Mouse (Mus musculus) brain, adult 2 months (tissue): Measurements from ENCODE around the gene Catsperg2.
A peak's percentile ranks its signal among the peaks of the same experiment; 100 is the strongest.
"Not testable (repeated sequence)": the region's sequence is repeated elsewhere in the genome, so short reads cannot be mapped to it uniquely, and the experiment has no call there.

Experiments
- DNase-seq: peaks from one replicate; pipeline ENCODE4 v3.0.0; 2011; ENCODE audit warnings: low read depth, low spot score

The Catsperg2 gene

DNA sequence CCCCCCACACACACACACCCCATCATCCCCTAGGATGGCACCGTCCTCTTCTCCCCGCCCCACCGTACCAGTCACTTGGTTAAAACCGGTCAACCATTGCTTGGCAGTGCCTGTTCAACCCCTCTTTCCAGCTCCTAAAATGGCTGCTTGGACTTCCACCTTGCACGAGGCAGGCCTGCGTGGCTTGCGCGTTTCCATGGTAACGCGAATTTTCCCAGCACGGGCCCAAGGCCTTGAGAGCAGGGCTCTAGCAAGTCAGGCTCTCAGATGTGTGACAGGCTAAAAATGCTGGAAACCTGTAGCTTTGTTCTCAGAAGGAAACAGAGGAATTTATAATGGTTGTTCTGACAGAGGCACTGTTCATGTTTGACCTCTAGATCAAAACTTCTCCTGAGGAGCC lies at the start of gene Catsperg2:
Gene Catsperg2 (minus strand): TSS at position 173 of the 400 bp plus-strand sequence.
- DNase-seq = peak; percentile 1

DNA sequence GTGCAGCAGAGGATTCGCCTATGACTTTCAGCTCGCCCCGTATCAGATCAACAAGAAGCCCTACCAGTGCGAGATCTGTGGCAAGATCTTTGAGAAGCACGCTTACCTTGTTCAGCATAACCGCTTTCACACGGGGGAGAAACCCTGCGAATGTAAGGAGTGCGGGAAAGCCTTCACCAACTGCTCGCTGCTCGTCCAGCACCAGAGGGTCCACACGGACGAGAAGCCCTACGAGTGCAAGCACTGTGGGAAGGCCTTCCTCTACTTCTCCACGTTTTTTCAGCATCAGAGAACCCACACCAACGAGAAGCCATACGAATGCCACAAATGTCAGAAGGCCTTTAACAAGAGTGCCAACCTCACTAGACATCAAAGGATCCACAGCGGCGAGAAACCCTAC lies 49.7 kb upstream of the Catsperg2 start:
- DNase-seq = no peak

DNA sequence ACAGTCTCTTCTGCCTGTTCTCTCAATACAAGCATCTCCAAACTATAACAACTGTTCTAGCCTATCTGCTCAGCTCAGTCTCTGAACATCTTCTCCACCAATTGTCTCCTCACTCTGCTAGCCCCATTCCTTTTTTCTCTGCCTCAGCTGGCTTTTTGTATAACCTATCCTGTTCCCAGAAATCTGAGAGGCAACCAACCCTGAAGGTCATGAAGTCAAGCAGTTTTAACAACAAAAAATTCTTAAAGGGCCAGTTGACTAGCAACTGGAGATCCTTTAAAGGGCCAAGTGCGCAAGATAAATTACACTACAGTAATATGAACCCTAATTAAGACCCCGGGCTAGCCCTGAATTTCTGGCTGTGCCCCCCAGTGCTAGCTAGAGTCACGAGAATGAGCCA lies 47.5 kb upstream of the Catsperg2 start:
- no peak for DNase-seq

DNA sequence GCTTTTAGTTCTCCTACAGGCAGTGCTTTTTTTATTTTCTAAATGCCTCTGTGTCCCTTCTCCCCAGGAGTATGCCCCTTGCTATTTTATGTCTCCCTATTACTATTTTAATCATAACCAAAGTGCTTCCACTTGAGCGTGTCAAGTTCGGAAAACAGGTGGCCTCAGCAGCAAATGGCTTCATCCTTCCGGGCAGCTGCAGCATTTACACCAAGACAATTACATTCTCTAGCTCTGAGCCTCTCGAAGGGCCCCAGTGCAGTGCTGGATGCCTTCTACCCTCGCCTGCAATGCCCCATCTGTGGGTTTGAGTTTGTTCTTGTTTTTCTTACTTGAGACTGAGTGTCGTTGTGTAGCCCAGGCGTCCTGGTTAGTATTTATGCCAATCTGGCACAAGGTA lies 46.7 kb upstream of the Catsperg2 start:
- no peak for DNase-seq

DNA sequence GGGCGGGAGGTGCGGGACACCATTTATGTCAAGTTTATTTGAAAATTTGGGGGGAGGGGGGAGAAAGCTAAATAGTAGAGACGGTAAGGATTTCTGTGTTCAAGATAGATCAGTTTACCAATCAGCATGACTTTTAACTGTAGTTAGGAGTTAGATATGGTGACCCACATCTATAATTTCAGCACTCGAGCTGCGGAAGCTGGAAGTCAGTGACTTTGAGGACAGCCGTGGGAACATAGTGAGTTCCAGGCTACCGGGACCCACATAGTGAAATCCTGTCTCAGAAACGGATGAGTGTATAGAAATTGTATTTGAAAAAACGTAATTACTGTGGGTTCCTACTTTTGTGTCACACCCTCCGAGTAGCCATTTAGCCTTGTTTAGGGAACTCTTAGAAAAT lies 42.1 kb upstream of the Catsperg2 start:
- DNase-seq = no peak

DNA sequence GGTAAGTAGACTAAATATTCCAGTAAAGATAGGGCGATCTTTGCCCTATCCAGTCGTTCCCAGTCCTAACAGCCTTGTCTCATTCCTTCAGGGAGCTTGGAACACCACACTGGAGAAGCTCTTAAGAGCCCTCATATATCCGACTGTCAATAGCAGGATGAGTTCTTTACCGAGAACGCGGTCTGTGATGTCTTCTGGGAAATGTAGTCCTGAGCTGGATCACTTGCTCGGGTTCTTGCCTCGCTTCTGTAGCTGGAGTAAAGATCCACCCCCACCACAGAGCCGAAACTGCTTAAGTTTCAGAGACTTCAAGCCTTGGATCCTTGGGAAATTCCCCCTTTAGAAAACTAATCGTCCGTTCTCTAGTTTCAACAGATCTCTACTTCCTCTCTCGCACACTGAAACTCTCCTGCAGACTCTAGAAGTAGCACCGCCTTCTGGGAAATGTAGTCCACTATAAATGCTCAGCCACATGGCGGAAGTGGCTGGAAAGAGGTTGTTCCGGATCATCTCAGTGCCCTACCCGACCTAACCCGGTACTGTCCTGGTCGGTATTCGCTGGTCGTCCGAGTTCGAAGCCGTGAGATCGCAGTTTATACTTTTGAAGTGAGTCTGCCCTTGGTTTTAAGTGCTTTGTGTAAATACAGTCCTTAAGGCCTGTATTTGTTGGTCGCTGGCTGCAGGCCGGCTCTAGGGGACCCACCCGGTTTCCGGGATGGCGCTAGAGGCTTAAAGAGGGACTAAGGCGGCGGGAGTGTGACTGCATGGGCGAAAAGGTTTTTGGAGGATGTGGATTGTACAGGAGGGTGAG lies 41.5 kb upstream of the Catsperg2 start, which contains the start of gene Zfp84:
Gene Zfp84 (plus strand): TSS at position 463 of the 811 bp plus-strand sequence.
- peak; percentile 98 for DNase-seq

DNA sequence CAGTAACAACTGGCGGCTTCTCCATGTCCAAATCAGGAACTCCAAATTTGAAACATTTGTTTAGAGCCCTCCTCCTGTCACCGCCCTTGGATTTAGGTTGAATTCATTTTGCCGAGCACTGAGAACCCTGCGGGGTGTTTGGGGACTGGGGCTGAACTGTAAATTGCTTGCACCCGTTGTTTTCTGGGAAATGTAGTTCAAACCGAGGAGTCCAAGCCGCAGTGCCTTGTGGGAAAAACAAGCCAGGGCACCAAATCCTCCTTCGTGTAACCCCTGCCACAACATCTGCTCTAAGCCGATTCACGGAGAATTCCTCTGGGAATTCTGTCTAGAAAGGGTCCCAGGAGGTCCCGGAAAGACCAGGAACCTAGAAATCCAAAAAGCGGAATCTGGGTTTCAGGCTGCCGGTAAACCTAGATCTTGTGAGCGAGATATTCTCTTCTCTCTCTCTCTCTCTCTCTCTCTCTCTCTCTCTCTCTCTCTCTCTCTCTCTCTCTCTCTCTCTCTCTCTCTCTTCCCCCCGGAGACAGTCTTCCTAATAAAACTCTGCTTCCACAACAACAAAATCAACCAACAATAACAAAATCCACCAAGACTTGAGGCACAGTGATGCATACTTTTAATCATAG lies 40.3 kb upstream of the Catsperg2 start:
- peak; percentile 97 for DNase-seq

DNA sequence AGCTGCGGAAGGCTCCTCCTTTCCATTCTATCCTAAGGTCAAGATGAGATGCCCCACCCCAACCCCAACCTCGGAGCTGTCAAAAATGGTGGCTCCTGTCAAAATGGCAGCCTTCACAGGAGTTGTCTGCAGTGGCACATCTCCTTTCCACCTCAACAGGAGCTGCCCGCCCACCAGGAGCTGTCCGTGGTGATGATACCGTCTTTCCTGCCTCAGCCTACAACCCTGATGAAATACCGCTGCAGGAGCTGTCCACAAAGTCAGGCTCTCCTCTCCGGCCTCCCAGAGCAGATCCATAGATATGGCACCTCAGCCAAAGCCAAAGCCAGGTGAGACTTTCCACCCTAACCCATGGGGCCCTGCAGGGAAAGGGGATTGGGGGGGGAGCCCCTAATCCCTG lies 37.9 kb upstream of the Catsperg2 start:
- no peak for DNase-seq

DNA sequence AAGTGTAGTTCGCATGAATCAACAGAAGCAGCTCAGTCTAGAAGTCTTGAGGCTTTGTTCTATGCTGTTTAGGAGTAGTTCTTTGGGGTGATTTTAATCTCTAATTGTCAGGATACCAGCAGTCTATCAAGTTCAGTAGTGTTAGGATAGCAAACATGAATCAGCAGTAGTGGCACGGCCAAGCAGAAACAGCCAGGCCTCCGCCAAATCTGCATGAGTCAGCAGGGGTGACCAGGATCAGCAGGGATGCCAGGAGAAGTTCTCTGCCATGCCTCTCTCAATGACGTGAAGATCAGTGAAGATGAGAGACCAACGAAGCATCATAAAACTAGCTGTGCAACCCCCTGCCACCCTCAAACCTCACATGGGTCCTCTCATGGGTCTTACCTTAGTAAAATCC lies 33.6 kb upstream of the Catsperg2 start:
- DNase-seq = no peak

DNA sequence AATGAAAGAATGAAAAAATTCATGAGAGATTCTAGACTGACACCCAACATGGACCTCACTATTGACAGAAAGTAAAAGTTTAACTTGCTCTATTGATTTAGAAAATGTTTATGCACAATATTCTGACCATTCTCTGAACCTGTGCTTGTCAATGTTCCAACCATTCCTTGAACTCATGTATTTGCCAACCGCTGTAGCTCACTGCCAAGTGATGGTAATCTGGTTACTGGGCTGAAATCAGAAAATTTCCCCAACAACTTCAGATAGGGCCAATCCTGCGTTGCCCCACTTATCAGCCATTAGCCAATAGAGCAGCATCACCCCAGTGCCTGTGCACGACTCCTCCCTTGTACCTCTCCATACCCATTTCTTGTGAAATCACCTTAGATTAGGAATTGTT lies 15.4 kb upstream of the Catsperg2 start:
- no peak for DNase-seq

DNA sequence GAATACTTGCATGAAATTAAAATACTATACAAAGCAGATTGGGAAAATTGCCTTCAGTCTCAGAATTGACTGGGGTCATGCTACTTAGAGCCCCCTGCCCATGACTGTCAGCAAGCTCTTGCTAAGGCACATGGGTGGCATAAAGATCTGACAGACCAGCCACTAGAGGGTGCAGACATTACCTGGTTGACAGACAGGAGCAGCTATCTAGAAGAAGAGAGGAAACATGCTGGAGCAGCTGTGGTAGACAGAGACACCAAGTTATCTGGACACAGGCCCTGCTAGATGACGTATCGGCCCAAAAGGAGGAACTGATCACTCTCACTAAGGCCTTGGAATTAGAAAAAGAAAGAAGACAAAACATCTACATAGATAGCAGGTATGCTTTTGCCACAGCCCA lies 1.2 kb upstream of the Catsperg2 start:
- peak; percentile 1 for DNase-seq

DNA sequence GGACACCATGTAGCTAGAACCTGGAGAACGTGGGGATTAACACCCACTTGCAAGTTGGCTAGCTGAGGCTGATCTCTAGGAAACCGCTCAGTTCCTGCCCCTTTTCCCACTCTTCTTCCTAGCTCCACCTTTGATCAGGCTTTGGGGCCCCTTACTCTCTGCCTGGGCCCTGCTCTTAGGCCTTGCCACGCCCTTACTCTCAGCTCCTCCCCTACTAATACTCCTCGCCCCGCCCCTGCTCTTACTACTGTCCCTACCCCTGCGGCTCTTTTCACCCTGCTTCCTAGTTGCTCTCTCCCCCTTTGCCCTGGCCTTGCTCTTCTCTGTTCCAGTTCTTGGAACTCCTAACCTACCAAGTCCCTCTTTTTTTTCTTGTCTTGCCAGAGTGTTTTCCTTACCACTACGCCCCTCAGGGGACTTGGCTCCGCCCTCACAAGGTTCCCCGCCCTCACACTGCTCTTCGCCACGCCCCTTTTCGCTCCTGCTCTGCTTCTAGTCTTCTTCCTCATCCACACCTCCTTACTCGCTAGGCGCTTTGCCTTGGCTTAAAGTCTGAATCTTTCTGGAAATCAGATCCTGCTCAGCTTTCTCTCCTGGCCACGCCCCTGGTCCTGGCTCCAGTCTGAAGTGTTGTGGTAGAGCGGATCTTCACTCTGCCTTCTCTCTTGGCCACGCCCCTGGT lies 1.2 kb downstream of the Catsperg2 start:
- DNase-seq = not testable (repeated sequence)

DNA sequence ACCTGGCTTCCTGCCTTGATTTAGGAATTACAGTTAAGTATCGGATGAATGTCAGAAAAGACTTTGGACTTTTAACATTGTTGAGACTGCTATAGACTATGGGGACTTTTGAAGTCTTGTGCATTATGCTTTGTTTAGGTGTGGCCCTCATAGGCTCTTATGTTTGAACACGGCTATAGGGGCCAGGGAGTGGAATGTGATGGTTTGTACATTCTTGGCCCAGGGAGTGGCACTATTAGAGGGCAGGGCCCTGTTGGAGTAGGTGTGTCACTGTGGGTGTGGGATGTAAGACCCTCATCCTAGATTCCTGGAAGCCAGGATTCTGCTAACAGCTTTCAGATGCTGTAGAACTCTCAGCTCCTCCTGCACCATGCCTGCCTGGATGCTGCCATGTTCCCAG lies 17.9 kb downstream of the Catsperg2 start:
- DNase-seq = not testable (repeated sequence)

DNA sequence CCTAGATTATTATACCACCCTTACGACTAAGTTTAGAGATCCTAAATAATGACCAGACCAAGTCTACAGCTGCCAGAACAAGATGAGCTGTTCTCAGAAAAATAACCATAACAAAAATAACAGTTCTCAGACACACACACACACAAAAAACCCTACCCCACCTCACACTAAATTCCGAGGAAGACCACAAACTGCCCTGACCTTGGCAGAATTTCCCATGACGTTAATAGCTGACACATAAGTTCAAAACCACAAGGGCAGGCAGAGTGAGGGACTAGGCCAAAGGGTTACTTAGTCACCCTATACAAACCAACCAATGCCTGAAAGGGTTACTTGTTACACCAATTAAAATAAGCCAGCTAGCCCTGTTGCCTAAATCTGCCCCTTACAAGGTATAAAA lies 31.6 kb downstream of the Catsperg2 start:
- DNase-seq = not testable (repeated sequence)

DNA sequence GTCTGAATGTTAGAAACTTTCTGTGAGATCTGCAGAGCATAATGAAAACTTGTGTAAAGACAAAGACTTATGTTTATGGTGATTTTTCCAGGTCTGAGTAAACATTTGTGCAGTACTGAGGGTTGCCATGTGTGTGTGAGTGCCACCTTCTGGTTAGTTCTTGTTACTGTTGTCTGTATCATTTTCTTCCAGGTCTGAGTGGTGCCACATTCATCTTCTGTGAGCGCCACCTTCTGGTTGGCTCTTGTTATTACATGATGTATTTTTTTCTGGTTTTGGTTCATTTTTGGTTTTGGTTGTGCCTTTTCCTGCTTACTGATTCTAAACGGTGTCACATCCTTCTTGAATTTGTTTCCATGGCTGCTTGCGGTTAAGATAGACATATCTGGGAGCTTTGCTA lies 45.0 kb downstream of the Catsperg2 start:
- peak; percentile 16 for DNase-seq
